Mouse (Mus musculus) embryonic facial prominence, embryonic 13.5 days (tissue): Measurements from ENCODE around the gene Gm10188. TPM values are rescaled to one million over a fixed set of nuclear protein-coding genes. Genes with fewer than 3 reads are reported as not detected.
A peak's percentile ranks its signal among the peaks of the same experiment; 100 is the strongest.

Source experiments
- ATAC-seq: fragments of 200-750 bp; cut with Nextera tagmentation; 2 replicates; pipeline ENCODE4 v1.8.0; 2017; ENCODE audit warnings: low read depth; ENCODE audit not compliant: insufficient number of reproducible peaks, insufficient read depth, low FRiP score, low TSS enrichment
- H3K27ac ChIP-seq: fragments of 300-500 bp; sonication (generic); 2 replicates; pipeline ENCODE4 v1.5.1; 2015; ENCODE audit warnings: moderate library complexity, mild to moderate bottlenecking, inconsistent platforms
- H3K27me3 ChIP-seq: fragments of 300-500 bp; sonication (generic); 2 replicates; pipeline ENCODE4 v1.6.1; 2015; ENCODE audit warnings: mild to moderate bottlenecking, inconsistent platforms
- H3K36me3 ChIP-seq: fragments of 300-500 bp; sonication (generic); 2 replicates; pipeline ENCODE4 v1.6.1; 2015; ENCODE audit warnings: mild to moderate bottlenecking, inconsistent platforms
- H3K4me1 ChIP-seq: fragments of 300-500 bp; sonication (generic); 2 replicates; pipeline ENCODE4 v1.6.1; 2015; ENCODE audit warnings: inconsistent platforms
- H3K4me2 ChIP-seq: fragments of 300-500 bp; sonication (generic); 2 replicates; pipeline ENCODE4 v1.6.1; 2015; ENCODE audit warnings: moderate library complexity, mild to moderate bottlenecking, inconsistent platforms
- H3K4me3 ChIP-seq: fragments of 300-500 bp; sonication (generic); 2 replicates; pipeline ENCODE4 v1.5.1; 2015; ENCODE audit warnings: mild to moderate bottlenecking, inconsistent platforms
- H3K9ac ChIP-seq: fragments of 300-500 bp; sonication (generic); 2 replicates; pipeline ENCODE4 v1.6.1; 2015; ENCODE audit warnings: mild to moderate bottlenecking, inconsistent platforms
- H3K9me3 ChIP-seq: fragments of 300-500 bp; sonication (generic); 2 replicates; pipeline ENCODE4 v1.6.1; 2016; ENCODE audit warnings: inconsistent platforms
- WGBS: fragments of 180-500 bp; shearing (Covaris S2); methylation state at CpG from one replicate; pipeline ENCODE4 v1.1.7; 2015; ENCODE audit warnings: mixed read lengths; 5-methylcytosine and 5-hydroxymethylcytosine counted together
- microRNA counts: library from miRNA; unstranded; fragments of <30 nt; microRNA quantifications from one replicate; lab custom pipeline; 2016
- microRNA-seq: library from miRNA; unstranded; fragments of <30 nt; microRNA quantifications from one replicate; pipeline ENCODE4, GENCODE M21; 2016
- polyA plus RNA-seq: library from polyadenylated mRNA; unstranded; fragments of >200 nt; fragmentation: Nextera tagmentation; extraction: Ambion mirVana; gene quantifications from 2 replicates; pipeline ENCODE4 v1.2.1, GENCODE M21; 2015

Gm10188 gene
- polyA plus RNA-seq, 1 experiment from 2014 or later, result not detected

GRCm38 (mm10) chr1:132193806-132194205 is 35.8 kb downstream of the Gm10188 start:
- no peaks in the 10 kb centered on the region for H3K9me3 ChIP-seq
- H3K4me1 ChIP-seq, result peaks cover 55% of the 10 kb centered on the region
- no peak overlapping the region for H3K4me3 ChIP-seq
- H3K9ac ChIP-seq, result no peak overlapping the region
- no peaks in the 10 kb centered on the region for H3K36me3 ChIP-seq
- WGBS, result 69% methylated on average over 3 of the region's 3 CpGs
- no peak overlapping the region for H3K27ac ChIP-seq
- peaks cover 95% of the 10 kb centered on the region for H3K27me3 ChIP-seq
- no peak for ATAC-seq
- no peak overlapping the region for H3K4me2 ChIP-seq

GRCm38 (mm10) chr1:132191786-132192680 is 37.5 kb downstream of the Gm10188 start:
- 5% methylated on average over 16 of the region's 16 CpGs for WGBS
- Histone ChIP-seq H3K36me3 (no peaks in the 10 kb centered on the region), H3K27me3 (peaks cover 95% of the 10 kb centered on the region), H3K4me3 (peak overlapping the region; percentile 61), H3K4me2 (peak overlapping the region; percentile 98), H3K4me1 (peaks cover 55% of the 10 kb centered on the region), H3K9ac (peak overlapping the region; percentile 72), H3K27ac (peak overlapping the region; percentile 33; the same call in 1 of the 2 replicates), H3K9me3 (no peaks in the 10 kb centered on the region)
- no peak for ATAC-seq

- Histone ChIP-seq H3K27ac (peak within 1 kb of the TSS; percentile 33; the same call in 1 of the 2 replicates), H3K4me3 (peak within 1 kb of the TSS; percentile 61)
- under 1% methylated on average over 34 of the region's 34 CpGs for WGBS
Observed at GRCm38 (mm10) chr1:132191093-132191785, 38.3 kb downstream of the Gm10188 start, which contains the start of the genes Lemd1 and AC124108.1. Gene Lemd1 (plus strand): TSS chr1:132191431. Gene AC124108.1 (plus strand): TSS chr1:132191457.

GRCm38 (mm10) chr1:132190621-132191092 is 38.9 kb downstream of the Gm10188 start:
- peaks cover 91% of the 10 kb centered on the region for H3K27me3 ChIP-seq
- WGBS, result under 1% methylated on average over 53 of the region's 62 CpGs
- peak overlapping the region; percentile 61 for H3K4me3 ChIP-seq
- 0 out of 2 replicates have a peak overlapping the region, but pooled peaks have one; percentile 8 for H3K27ac ChIP-seq
- H3K9ac ChIP-seq, result peak overlapping the region; percentile 72
- peak overlapping the region; percentile 98 for H3K4me2 ChIP-seq
- ATAC-seq, result no peak
- H3K36me3 ChIP-seq, result no peaks in the 10 kb centered on the region
- peaks cover 41% of the 10 kb centered on the region for H3K4me1 ChIP-seq
- H3K9me3 ChIP-seq, result no peaks in the 10 kb centered on the region

More at GRCm38 (mm10) chr1:132191093-132191785, 38.3 kb downstream of the Gm10188 start, which contains the start of the genes Lemd1 and AC124108.1:
- H3K36me3 ChIP-seq, result no peaks in the 10 kb centered on the region
- peak within 1 kb of the TSS; percentile 72 for H3K9ac ChIP-seq
- H3K27me3 ChIP-seq, result peaks cover 94% of the 10 kb centered on the region
- H3K9me3 ChIP-seq, result no peaks in the 10 kb centered on the region
- ATAC-seq, result no peak
- H3K4me2 ChIP-seq, result peak within 1 kb of the TSS; percentile 98
- H3K4me1 ChIP-seq, result peaks cover 47% of the 10 kb centered on the region

GRCm38 (mm10) chr1:132190040-132190513 is 39.5 kb downstream of the Gm10188 start:
- no peak for ATAC-seq
- H3K27me3 ChIP-seq, result peaks cover 85% of the 10 kb centered on the region

DNA sequence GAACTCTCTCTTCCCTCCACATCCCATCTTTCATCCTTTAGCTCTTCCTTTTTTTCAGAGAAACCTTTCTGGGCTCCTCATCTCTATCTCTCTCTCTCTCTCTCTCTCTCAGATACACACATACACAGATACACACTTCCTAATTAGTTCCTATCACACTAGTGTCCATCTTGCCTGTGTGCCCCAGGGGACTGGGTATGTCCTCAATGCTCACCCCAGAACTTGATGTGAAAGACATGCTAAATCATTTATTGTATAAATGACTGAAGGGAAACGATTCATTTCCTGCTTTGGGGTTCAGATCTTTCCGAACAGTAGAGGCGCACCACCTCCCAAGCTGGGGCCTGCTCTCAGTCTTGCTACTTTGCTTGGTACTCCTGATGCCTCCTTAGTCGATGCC is 40.3 kb downstream of the Gm10188 start:
- no peak overlapping the region for H3K27ac ChIP-seq
- H3K36me3 ChIP-seq, result no peaks in the 10 kb centered on the region
- H3K4me1 ChIP-seq, result peaks cover 39% of the 10 kb centered on the region
- H3K27me3 ChIP-seq, result peaks cover 77% of the 10 kb centered on the region
- H3K9ac ChIP-seq, result no peak overlapping the region
- no peak for ATAC-seq
- no peak overlapping the region for H3K4me3 ChIP-seq
- 43% methylated on average over 4 of the region's 4 CpGs for WGBS
- H3K9me3 ChIP-seq, result no peaks in the 10 kb centered on the region
- no peak overlapping the region for H3K4me2 ChIP-seq

More at GRCm38 (mm10) chr1:132190040-132190513, 39.5 kb downstream of the Gm10188 start:
- Histone ChIP-seq H3K4me1 (peaks cover 39% of the 10 kb centered on the region), H3K9ac (peak overlapping the region; percentile 72), H3K36me3 (no peaks in the 10 kb centered on the region), H3K9me3 (no peaks in the 10 kb centered on the region), H3K4me2 (peak overlapping the region; percentile 98), H3K4me3 (peak overlapping the region; percentile 61), H3K27ac (0 out of 2 replicates have a peak overlapping the region, but pooled peaks have one; percentile 8)
- under 1% methylated on average over 40 of the region's 50 CpGs for WGBS

GRCm38 (mm10) chr1:132188442-132189066 is 41.0 kb downstream of the Gm10188 start:
- Histone ChIP-seq H3K4me3 (no peak overlapping the region), H3K36me3 (no peaks in the 10 kb centered on the region), H3K4me1 (peaks cover 36% of the 10 kb centered on the region), H3K27me3 (peaks cover 73% of the 10 kb centered on the region), H3K27ac (no peak overlapping the region), H3K4me2 (no peak overlapping the region), H3K9me3 (no peaks in the 10 kb centered on the region), H3K9ac (no peak overlapping the region)
- ATAC-seq, result no peak
- WGBS, result 38% methylated on average over 9 of the region's 9 CpGs

- Histone ChIP-seq H3K9me3 (no peaks in the 10 kb centered on the region), H3K4me3 (no peak overlapping the region), H3K4me2 (no peak overlapping the region), H3K36me3 (no peaks in the 10 kb centered on the region), H3K27ac (no peak overlapping the region), H3K9ac (no peak overlapping the region), H3K4me1 (peaks cover 18% of the 10 kb centered on the region), H3K27me3 (peaks cover 52% of the 10 kb centered on the region)
- 77% methylated on average over 4 of the region's 4 CpGs for WGBS
- no peak for ATAC-seq
Observed at GRCm38 (mm10) chr1:132186303-132186702, 43.3 kb downstream of the Gm10188 start.

MicroRNA genes within 50 kb of the gene (microRNA counts, 519-probe panel; counts per million panel counts)
- microRNA mmu-miR-135b (lab: Ali Mortazavi, UCI), result 236 counts per million, percentile 44 among the panel's probes with 10 or more counts

Small RNAs within 50 kb of the gene (microRNA-seq; reads per million reads assigned to microRNA genes)
- 317 reads per million, percentile 67 among the genes with 10 or more reads in this experiment for gene Mir135b

Other genes starting within 250 kb of the Gm10188 start
- 21.7 and 22.3 TPM in 2 replicates for gene Elk4, start 222.2 kb downstream of the Gm10188 start, polyA plus RNA-seq
- 13.5 and 16.2 TPM in 2 replicates for gene Mfsd4a, start 161.7 kb downstream of the Gm10188 start, polyA plus RNA-seq
- gene Cdk18, start 90.1 kb downstream of the Gm10188 start, polyA plus RNA-seq, result 2.3 and 2.8 TPM in 2 replicates
- gene Lemd1, start 38.3 kb downstream of the Gm10188 start, polyA plus RNA-seq, result 1.2 and 1.8 TPM in 2 replicates
- gene AC124108.1, start 38.3 kb downstream of the Gm10188 start, polyA plus RNA-seq, result 0.34 and 0.37 TPM in 2 replicates
- 0.23 and 0.25 TPM in 2 replicates for gene Klhdc8a, start 68.9 kb upstream of the Gm10188 start, polyA plus RNA-seq
- gene Nuak2, start 86.4 kb upstream of the Gm10188 start, polyA plus RNA-seq, result 2.2 and 4.4 TPM in 2 replicates
- gene Tmcc2, start 161.5 kb upstream of the Gm10188 start, polyA plus RNA-seq, result 10.5 and 16.1 TPM in 2 replicates
- gene Dstyk, start 187.8 kb upstream of the Gm10188 start, polyA plus RNA-seq, result 16.1 and 17.7 TPM in 2 replicates
- gene Rbbp5, start 247.6 kb upstream of the Gm10188 start, polyA plus RNA-seq, result 47.2 and 49.6 TPM in 2 replicates